Mouse (Mus musculus): ENCODE data around the gene Olfr1344.
A peak's percentile ranks its signal among the peaks of the same experiment; 100 is the strongest.

DNA sequence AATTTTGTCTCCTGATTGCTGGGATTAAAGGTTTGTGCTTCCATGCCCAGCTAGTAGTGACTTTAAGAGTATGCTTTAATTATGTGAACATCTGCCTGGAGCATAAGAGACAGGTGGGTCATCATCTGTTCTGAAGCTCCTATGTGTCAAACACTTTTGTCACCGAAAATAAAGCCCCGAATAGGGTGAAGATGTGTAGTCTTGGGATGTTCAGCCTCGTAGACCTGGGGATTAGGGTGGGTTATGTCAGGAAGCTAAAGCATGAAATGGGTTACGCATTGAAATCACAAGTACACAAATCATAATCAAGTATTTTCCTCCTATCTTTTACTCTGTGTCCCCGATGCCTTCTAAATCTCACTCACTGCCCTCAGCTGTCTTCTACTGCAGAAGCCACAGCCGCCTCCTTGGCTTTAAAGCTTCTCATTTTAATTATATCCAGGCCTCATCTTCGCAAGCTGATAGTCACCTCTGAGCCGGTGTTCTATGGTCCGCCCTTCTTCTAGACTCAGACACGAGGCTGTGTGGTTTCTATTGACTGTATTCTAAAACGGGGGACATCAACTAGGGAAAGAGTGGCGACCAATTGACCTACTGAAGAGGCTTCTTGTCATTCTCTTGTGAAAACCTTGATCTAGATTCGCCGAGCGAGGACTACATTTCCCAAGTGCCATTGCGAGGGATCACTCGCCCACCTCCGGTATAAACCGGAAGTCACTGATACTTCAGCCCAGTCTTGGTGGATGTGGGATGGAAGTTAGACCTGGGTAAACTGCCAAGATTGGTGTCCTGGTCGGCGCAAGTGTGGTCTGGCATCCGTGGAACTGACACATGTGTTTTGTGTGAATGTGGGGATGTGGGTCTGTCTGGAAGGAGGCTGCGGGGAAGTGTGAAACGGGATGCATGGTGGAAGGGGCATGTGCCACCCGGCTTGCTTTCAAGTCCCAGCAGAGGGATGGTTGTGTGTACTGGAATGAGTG, 40.2 kb upstream of the Olfr1344 start, which contains the start of gene Smim17:
- TF ChIP-seq CTCF (IDR thresholded peaks at IDR 0.05; ENCODE audit: insufficient read depth, low read length) (no peak), POLR2A (IDR thresholded peaks at IDR 0.05; ENCODE audit: borderline replicate concordance, extremely low read depth, low read depth, low read length) (0 out of 2 replicates have a peak, but pooled peaks have one; percentile 4)

Data from lung, adult 2 months (tissue).